In the genomic region with DNA sequence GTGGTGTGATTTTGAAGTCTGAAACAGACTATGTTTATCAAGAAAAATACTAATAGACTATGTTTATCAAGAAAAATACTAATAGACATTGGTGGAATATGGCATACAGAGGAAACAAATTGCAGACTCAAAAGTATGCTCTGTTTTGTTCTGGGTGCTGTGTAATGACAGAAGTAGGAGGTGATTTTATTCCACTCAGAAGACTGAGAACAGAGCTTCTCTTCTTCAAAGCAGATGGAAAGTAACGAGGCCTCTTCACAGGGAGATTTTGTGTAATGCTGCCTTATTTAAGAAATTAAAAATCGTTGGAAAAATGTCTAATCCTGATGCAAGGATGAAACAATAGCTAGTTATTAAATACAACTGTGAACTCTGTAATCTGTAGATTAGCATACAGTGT, we compare ENCODE assay signal across 15 mouse cellular contexts.
"Had no signal": no experiment of that assay in that cellular context is flagged by ENCODE, and none has a peak within 500 bp of the region (broad histone marks: within the 10 kb centered on the region; RNA-seq: fewer than 3 reads in every experiment).

No protein-coding gene starts in this region.

- DNase-seq: retina, postnatal 1 day; right cerebral cortex, adult 18-20 months; right cerebral cortex, postnatal 14 days; right cerebral cortex, postnatal 25 days; right cerebral cortex, postnatal 4 days; spleen, adult 18-20 months; thymus, adult 18-20 months; thymus, adult 2 months; thymus, postnatal 14 days; thymus, postnatal 25 days; thymus, postnatal 36 days; thymus, postnatal 4 days had no signal

- H3K27ac ChIP-seq: neural tube, embryonic 15.5 days; stomach, embryonic 15.5 days; stomach, postnatal 0 days had no signal

- H3K4me3 ChIP-seq: neural tube, embryonic 15.5 days; stomach, embryonic 15.5 days had no signal
